Mouse (Mus musculus) megakaryocyte, embryonic 14.5 days (primary cell): ENCODE data around the gene Hjurp.

Source experiments
- FLI1 ChIP-seq: IDR thresholded peaks from 2 replicates; pipeline ENCODE4 v1.6.1; 2012; ENCODE audit warnings: low read length, inconsistent platforms, mixed read lengths
- GATA1 ChIP-seq: IDR thresholded peaks from 3 replicates; pipeline ENCODE4 v1.6.1; 2012; ENCODE audit warnings: mixed read lengths, low read length, inconsistent platforms, borderline replicate concordance

- TF ChIP-seq GATA1 (no peak), FLI1 (no peak)
Measured at GRCm38 (mm10) chr1:88257681-88258080, 19.8 kb downstream of the Hjurp start.
